Mouse (Mus musculus): Measurements from ENCODE around the gene Cchcr1.
A peak's percentile ranks its signal among the peaks of the same experiment; 100 is the strongest.
"Not testable (repeated sequence)": the region's sequence is repeated elsewhere in the genome, so short reads cannot be mapped to it uniquely, and the experiment has no call there.

Cchcr1 gene

DNA sequence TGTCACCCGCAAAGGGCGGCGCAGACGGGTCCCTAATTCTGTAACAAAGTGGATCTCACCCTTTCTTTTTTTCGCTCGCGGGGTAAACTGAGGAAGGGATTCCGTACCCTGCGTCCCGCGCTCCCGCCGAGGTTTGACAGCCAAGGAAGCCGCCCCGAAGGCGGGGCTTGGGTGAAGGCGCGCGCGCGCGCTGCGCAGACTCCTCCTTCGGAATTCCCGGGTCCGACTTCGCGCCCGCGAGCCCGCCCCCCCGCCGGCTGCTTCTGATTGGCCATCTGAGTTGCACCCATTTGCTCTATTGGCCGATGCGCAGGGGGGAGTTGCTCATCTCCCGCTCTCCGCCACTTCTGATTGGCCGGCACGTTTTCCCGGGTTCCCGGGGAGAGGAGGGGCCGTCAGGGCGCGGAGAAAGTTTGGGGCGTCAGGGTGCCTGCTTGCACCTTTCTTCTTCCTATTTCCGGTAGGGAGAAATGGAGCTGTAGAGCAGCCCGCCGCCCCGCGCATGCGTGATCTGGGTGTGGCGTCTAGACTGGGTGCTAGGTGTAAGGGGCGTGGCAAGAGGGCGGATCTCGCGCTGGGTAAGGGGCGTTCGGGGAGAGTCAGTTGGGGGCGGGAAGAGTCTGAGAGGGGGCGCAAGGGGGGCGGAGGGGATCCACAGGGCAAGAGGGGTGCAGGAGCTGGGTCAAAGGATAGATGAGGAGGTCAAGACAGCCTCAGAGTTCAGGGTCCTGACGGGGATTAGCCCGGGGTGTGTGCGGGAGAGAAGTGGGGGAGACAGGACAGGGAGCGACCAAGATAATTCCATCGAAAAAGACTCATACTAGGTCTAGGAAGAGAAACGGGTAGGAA is at the start of gene Cchcr1, which contains the start of gene Tcf19:
TSS of gene Cchcr1 (plus strand) at position 449 of the 849 bp plus-strand sequence.
TSS of gene Tcf19 (minus strand) at position 173 of the 849 bp plus-strand sequence.
- DNase-seq (ENCODE audit: low spot score), result peak; percentile 98

DNA sequence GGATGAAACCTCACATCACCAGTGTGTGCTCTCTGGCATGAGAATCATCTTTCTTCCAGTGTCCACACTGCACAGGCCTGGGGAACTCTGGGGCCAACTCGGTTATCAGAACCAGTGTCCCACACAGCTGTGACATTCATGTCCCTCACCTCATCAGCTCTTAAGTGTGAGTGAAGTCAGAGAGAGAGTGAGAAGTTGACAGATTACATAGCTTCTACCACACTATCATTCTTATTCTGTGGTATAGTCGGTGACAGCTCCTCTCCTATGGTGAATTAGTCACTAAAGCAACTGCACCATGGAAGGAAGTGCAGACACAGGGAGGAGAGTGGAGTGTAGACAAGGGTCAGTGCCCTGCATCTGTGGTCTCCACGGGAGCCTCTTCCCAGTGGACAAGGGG is 48.0 kb upstream of the Cchcr1 start:
- DNase-seq (ENCODE audit: low spot score), result not testable (repeated sequence)

DNA sequence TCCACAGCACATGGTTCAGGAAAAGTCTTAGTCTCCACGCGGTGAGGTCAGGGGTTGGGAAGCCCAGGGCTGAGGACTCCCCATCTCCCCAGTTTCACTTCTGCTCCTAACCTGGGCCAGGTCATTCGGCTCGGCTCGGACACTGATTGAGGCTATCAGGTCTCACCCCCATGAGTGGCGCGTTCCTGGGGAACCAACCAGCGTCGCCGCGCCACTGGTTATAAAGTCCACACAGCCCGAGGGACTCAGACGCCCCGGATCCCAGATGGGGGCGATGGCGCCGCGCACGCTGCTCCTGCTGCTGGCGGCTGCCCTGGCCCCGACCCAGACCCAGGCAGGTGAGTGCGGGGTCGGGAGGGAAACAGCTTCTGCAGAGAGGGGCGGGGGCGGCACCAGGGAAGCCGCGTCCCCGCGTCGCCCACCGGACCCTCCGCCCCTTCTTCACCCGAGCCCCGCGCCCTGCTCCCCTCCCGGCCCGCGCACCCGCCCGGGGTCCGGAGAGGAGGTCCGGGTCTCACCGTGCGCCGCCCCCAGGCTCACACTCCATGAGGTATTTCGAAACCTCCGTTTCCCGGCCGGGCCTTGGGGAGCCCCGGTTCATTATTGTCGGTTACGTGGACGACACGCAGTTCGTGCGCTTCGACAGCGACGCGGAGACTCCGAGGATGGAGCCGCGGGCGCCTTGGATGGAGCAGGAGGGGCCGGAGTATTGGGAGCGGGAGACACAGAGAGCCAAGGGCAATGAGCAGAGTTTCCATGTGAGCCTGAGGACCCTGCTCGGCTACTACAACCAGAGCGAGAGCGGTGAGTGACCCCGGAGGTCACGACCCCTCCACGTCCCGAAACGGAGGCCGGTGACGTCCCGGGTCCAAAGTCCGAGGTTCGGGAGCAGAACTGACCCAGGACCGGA is 46.8 kb upstream of the Cchcr1 start, which contains the start of gene H2-Q10:
TSS of gene H2-Q10 (plus strand) at position 248 of the 910 bp plus-strand sequence.
- peak; percentile 39 for DNase-seq (ENCODE audit: low spot score)

DNA sequence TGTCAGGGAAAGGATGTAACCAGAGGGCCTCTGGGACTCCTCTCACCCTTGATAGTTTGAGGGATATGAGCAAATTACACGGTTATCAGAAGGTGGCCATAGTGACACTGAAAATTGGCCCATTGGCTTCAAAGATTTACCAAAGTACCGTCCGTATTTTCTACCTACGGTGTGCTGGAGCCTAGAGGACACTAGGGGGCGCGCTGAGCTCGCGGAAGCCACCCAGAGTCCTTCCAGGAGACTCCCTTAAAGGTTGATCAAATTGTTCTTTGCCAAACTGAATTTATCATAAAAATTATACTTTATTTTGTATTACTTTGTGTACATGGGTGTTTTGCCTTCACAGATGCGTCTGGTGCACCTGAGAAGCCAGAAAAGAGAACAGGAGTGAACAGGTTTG is 32.8 kb upstream of the Cchcr1 start:
- peak; percentile 83 for DNase-seq (ENCODE audit: low spot score)

DNA sequence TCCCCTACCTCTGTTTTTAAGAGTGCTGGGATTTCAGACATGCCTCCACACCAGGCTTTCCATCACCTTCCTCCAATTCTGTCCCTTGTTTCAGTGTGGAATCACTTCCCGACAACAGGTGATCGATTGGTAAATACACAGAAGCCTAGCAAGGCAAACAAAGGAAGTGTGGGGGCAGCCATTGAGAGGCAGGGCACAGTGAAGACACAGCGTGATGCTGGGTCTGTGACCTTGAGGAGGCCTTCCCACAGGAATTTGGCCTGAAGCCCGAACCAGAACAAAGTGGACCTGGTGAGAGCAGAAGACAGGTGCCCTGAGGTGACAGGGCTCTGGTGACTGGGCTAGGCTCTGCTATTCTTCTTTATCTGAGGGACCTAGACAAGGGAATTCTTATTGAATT is 31.2 kb upstream of the Cchcr1 start:
- no peak for DNase-seq (ENCODE audit: low spot score)

DNA sequence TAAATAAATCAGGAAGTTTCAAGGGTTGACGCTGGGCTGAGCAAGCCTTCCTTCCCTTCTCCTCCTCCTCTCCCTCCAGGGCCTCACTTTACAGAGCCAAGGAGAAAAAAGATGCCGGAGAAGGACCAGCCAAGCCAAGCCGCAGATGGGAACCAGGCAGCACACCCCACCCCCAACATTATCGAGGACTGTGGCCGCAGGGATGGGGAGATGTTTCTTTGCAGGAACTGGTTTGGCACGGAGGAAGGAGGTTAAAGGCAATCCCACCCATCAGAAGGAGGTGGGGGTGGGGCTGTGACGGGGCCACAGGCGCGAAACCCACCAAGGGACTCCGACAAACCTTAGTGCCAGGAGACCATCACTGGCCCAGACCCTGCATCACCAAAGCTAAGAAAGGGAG is 30.2 kb upstream of the Cchcr1 start:
- DNase-seq (ENCODE audit: low spot score), result no peak

DNA sequence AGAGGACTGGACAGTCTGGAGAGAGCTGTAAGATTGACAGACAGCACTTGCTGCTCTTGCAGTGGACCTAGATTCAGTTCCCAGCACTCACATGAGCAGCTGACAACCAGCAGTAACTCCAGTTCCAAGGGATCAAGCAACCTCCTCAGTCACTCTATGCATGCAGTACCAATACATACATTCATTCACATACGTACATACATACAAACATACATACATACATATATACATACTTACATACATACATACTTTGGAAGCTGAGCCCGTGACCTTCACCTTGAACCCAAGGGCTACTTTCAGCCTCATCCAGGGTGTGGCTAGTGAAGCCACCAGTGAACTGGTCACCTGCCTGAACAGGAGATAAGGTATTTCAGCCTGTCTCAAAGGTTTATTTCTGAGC is 28.9 kb upstream of the Cchcr1 start:
- DNase-seq (ENCODE audit: low spot score), result no peak

DNA sequence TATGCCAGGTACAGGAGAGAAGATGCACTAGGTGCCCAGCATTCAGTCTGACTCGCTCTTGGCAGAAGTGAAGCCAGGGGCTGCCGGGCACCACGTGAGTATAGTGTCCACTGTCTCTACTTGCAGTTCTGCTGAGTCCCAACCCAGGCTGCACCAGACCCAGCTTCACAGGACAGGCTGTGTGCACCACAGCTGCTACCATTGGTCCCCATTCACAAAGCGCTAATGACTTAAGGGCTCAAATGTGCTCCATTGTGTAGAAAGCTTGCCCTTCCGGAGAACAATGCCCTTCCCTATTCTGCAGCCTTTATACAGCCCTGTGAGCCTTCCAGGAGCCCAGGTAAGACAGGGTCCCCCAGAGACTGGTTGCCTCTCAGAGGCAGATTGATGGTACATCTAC is 26.6 kb upstream of the Cchcr1 start:
- no peak for DNase-seq (ENCODE audit: low spot score)

DNA sequence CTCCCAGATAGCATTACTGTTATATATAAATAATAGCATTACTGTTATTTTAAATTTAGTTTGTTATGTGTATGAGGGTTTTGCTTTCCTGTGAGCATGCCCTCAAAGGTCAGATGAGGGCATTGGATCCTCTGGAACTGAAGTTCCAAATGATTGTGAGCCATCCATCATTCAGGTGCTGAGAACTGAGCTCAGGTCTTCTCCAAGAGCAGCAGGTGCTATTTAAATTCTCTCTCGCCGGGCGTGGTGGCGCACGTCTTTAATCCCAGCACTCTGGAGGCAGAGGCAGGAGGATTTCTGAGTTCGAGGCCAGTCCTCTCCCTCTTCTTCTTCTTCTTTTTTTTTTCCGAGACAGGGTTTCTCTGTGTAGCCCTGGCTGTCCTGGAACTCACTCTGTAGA is 19.8 kb upstream of the Cchcr1 start:
- DNase-seq (ENCODE audit: low spot score), result no peak

DNA sequence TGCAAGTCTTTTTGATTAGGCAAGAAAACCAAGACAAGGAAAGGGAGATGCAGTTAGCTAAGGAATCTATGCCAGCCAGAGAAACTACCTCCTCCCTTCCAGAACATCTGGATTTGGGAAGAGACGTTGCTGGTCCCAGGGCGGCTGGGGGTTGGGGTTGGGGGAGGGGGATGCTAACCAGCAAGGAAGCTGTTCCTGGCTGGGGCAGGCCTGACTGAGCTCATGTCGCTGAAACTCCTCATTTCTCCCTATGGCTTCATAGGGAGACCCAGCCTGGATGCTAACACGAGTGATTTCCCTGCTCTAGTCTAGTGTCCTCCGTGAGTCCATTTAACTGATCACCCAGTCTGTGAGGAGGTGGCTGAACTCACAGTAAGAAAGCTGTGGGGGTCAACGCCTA is 14.7 kb upstream of the Cchcr1 start:
- no peak for DNase-seq (ENCODE audit: low spot score)

DNA sequence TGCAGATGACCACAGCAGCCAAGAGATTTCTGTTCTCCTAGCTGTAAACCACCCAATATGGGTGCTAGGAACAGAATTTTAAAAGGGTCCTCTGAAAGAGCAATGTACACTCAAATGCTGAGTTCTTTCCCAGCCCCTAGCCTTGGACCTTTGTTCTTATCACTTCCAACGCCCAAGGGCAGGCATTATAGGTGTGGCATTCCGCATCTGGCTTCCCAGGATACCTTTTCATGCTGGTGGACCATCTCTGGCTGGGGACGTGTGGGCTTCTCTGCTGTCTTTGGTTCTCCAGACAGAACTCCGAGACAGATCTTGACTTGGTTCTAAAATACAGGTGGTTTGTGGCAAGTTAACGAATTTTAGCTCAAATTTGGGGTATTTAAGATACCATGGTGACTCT is 14.1 kb upstream of the Cchcr1 start:
- DNase-seq (ENCODE audit: low spot score), result no peak

DNA sequence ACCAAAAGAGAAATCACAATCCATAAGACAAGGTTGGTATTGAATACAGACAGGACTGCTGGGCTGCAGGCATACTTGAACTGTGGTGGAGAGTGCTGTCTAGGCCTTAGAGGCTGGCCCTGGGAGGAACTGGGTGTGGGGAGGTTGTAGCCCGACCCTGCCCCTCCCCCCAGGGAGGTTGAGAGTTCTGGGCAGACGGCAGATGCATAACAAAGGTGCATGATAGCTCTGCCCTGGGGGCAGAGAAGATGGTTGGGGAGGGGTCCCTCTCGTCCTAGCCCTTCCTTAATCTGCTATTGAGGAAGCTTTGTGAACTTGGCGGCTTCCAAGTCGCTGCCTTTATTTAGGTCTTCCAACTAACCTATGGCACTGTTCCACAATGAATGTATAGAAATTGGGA is 13.1 kb upstream of the Cchcr1 start:
- DNase-seq (ENCODE audit: low spot score), result no peak

DNA sequence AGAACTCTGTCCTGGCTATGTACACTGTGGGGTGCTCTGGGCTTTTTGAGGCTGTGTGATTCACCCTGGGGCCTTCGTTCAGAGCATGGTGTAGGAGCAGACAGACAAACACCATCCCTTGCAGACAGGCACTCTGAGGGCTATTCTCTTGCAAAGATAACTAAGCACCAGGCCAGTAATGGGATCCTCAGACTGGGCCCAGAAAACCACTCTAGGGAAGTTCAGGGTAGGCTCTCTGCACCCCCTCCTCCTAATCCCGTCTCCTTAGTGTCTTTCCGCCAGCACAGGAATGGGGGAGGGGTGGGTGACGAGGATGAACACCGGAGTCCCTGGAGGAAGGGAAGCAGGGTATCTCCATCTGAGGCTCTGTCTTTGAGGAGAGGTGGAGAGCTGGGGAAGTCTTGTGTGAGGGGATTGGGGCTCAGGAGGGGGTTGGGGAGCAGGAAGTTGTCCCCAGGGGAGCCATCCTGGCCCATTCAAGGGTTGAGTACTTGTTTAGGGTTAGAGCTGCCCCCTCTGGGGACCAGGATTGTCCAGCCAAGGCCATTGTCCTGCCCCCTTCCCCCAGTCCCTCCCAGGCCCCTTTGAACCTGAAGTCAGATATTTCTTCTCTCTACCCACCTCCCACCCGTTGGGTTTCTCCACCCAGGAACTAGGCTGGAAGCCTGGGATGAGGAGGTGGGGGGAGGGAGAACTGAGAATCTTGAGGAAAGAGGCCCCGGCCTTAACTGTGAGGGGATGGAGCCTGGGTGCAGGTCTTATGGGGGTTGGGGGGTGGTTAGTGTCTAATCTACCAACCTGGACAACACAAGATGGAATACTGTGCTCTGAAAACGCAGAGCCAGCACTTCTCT is 12.0 kb upstream of the Cchcr1 start:
- no peak for DNase-seq (ENCODE audit: low spot score)

DNA sequence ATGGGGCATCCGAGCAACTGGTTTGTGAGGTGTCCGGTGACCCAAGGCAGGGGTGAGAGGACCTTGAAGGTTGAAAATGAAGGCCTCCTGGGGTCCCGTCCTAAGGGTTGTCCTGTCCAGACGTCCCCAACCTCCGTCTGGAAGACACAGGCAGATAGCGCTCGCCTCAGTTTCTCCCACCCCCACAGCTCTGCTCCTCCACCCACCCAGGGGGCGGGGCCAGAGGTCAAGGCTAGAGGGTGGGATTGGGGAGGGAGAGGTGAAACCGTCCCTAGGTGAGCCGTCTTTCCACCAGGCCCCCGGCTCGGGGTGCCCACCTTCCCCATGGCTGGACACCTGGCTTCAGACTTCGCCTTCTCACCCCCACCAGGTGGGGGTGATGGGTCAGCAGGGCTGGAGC is 11.1 kb upstream of the Cchcr1 start, which contains the start of gene Pou5f1:
TSS of gene Pou5f1 (plus strand) at position 243 of the 400 bp plus-strand sequence.
- DNase-seq (ENCODE audit: low spot score), result no peak

DNA sequence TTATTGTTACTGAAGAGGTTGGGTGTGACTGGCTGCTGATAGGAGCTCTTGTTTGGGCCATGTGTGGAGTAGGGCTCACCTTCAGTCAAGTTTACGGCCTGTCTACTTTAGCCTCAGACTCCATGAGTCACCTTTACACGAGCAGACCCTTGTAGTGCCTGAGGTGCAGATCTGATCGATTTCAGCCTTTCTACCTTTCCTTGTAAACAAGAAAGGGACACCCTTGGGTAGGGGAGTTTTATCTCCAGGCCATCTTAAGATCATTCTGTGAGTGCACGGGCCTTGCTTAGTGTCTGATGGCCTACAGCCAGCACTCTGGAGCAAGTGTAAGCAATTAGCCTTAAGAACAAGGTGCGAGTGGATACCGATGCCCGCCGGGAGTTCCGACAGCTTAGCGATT is 10.0 kb upstream of the Cchcr1 start:
- DNase-seq (ENCODE audit: low spot score), result no peak

DNA sequence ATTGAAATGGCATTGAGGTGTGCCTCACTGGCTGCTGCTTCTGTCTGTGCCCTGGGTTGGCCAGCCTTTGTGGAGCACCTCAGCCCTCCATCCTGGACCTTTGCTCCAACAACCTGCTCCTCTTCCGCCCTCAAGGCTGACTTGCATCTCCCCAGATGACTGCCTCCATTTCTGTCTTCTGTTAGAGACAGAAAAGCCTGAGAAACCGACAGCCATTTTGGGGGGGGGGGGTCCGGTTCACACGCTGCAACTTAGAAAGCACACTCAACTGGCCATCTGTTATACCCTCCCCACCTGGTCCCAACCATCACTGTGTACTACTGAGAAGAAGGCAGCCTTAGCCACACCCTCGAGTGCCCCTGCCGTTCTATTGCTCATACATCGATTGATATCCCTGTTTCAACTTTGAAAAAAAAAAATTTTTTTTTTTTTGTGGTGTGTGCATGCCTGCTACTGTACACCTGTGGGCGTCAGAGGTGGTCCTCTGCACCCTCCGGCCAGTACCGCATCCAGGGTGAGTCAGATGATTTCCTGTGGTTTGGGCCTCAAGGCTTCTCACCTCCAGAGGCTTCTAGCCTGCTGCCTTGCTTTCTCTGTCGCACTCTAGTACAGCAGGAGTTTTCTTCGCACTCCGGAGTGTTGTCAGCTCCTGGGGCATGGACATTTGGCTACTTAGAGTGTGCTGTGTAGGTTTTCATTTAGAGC is 9.2 kb upstream of the Cchcr1 start:
- DNase-seq (ENCODE audit: low spot score), result no peak

DNA sequence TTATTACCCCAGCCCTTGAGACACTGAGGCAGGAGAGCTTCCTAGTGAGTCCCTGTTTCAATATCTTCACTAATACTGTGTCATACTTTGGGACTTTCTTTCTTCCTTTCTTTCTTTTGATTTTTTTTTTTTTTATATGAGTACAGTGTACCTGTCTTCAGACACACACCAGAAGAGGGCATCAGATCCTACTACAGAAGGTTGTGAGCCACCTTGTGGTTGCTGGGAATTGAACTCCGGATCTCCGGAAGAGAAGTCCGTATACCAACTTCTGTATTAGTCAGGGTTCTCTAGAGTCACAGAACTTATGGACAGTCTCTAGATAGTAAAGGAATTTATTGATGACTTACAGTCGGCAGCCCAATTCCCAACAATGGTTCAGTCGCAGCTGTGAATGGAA is 8.6 kb upstream of the Cchcr1 start:
- DNase-seq (ENCODE audit: low spot score), result not testable (repeated sequence)

DNA sequence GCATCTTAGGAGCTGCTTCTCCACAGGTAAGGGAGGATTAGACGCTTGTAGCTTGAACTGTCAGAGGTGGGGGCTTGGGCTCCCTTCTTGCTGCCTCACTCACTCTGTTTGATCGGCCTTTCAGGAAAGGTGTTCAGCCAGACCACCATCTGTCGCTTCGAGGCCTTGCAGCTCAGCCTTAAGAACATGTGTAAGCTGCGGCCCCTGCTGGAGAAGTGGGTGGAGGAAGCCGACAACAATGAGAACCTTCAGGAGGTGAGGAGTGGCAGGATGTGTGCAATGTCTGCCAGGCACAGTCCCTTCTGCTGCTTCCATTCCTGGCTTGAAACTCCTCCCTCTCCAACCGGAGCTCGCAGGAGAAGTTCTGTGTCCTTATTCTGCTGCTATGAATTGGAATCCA is 7.6 kb upstream of the Cchcr1 start:
- DNase-seq (ENCODE audit: low spot score), result peak; percentile 61

DNA sequence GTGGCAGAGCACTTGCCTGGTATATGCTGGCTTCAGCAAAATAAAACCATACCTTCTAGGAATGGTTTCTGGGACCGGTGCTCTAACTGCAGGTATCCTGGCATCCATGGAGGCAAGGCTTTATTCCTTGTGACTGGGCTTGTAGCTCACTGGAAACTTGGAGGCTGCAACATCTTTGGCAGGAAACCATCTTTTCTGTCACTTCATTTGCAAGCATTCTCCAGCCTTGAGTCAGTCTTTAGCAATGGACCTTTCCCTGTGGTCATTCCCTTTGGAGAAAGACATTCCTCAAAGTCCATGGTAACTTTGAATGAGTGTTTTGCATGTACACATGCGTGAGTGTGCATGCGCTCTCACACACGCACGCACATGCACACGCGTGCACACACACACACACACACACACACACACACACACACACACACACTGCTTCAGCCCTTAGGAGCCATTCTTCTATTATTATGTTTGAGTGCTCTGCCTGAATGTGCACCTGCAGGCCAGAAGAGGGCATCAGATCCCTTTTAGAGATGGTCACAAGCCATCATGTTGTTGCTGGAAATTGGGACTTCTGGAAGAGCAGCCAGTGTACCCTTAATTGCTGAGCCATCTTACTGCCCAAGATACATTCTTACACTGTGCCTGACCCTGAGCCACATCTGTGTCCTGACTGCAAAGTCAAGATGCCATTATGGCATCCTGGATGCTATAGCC is 3.8 kb upstream of the Cchcr1 start:
- DNase-seq (ENCODE audit: low spot score), result no peak

DNA sequence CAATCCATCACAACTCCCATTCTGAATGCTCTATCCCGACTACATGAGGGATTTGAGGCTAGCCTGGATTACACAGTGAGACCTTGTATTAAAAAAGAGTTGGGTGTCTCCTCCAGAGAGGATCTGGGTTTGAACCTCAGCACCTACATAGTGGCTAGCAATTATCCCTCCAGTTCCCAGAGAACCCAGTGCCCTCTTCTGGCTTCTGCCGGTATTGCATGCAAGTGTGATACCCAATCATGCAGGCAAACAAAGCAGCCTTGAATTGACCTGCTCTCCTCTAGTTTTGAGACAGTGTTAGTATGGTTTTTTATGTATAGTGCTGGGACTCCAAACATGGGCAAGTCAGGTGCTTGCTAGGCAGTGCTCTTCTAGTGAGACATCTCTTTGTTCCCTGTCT is 3.0 kb upstream of the Cchcr1 start:
- DNase-seq (ENCODE audit: low spot score), result peak; percentile 81

DNA sequence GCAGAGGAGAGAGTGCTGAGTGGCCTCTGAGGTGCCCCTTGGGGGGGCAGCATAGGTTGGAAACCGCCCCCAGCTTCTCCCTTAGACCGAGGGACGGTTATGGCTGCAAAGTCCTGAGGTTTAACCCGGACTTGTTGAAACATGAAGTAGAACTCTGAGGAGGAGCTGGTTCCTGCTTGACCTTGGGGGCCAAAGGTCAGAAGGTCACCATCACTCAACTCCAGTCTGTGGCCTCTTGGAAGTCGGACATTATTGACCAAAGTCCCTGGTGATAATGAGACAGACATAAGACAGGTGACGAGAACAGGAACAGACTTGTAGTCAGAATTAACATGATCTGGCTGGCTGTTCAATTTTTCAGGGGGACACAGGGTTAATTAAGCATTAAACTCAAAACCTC is 2.1 kb upstream of the Cchcr1 start:
- DNase-seq (ENCODE audit: low spot score), result no peak

All from retina, embryonic 14.5 days (tissue).